Mouse (Mus musculus): Measurements from ENCODE around the gene P4ha2. TPM values are rescaled to one million over a fixed set of nuclear protein-coding genes. Genes with fewer than 3 reads are reported as not detected.
A peak's percentile ranks its signal among the peaks of the same experiment; 100 is the strongest.

P4ha2 gene
- polyA plus RNA-seq, 1 experiment from 2014 or later: 4.6 TPM

DNA sequence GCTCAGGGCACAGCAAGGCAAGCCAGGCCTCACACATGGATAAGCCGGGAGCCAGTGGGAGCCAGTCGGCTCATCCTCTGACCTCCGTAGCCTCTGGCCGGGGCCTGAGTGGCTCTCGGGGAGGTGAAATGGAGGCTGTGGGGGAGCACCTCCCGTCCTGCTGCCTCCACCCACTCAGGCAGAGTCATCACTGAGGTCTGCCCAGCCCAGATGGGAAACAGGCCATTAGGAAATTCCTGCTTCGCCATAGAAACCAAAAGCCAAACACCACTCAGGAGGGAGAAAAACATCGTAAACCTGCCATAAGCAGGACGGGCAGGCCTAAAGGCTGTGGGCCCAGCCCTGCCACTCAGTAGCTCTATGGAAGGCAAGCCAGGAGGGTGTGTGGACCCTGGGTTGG, 39.6 kb upstream of the P4ha2 start:
- H3K9me3 ChIP-seq (replicated peaks): no peaks in the 10 kb centered on the region
- no peak overlapping the region for H3K9ac ChIP-seq
- no peak overlapping the region for H3K4me2 ChIP-seq
- no peaks in the 10 kb centered on the region for H3K36me3 ChIP-seq (replicated peaks)
- H3K27ac ChIP-seq (replicated peaks): no peak overlapping the region
- no peak overlapping the region for H3K4me3 ChIP-seq (replicated peaks)
- H3K4me1 ChIP-seq (replicated peaks): 0 out of 2 replicates have a peak, but pooled peaks cover 7% of the 10 kb centered on the region
- peaks cover 10% of the 10 kb centered on the region for H3K27me3 ChIP-seq
- ATAC-seq (ENCODE audit: insufficient read depth): no peak
- 57% methylated on average over 9 of the region's 9 CpGs for WGBS (ENCODE audit: insufficient replicate concordance)

DNA sequence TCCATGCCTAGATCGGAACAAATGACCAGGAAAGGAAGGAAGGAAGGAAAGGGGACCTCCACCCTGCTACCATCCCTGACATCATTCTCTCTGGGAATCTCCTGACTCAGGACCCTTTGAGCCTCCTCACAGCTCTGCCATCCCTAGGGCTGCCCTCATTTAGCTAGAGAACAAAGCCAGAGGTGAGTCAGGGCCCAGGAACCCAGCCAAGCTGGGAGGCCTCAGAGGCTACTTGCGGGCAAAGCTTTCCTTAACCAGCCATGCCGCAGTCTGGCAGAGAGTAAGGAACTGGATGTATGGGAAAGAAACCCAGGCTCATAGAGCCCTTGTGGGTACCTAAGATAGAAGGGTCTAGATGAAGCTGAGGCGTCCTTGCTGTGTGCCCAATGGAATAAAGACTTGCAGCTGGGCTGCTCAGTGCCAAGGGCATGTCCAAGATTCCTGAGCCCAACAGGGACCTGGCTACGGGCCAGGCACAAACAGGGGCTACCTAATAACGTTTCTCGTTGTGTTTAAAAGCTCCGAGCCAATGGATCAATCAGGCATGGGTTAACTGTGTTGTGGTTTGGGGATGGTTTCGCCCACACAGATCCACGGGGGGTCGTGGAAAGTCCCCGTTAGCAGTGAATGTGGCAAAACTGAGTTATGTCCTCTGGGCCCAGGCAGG, 37.7 kb upstream of the P4ha2 start:
- ATAC-seq (ENCODE audit: insufficient read depth): no peak
- no peak overlapping the region for H3K4me3 ChIP-seq (replicated peaks)
- H3K4me2 ChIP-seq: no peak overlapping the region
- no peak overlapping the region for H3K9ac ChIP-seq
- no peaks in the 10 kb centered on the region for H3K9me3 ChIP-seq (replicated peaks)
- no peaks in the 10 kb centered on the region for H3K36me3 ChIP-seq (replicated peaks)
- peaks cover 29% of the 10 kb centered on the region for H3K27me3 ChIP-seq
- no peaks in the 10 kb centered on the region for H3K4me1 ChIP-seq (replicated peaks)
- WGBS (ENCODE audit: insufficient replicate concordance): 60% methylated on average over 12 of the region's 12 CpGs
- no peak overlapping the region for H3K27ac ChIP-seq (replicated peaks)

DNA sequence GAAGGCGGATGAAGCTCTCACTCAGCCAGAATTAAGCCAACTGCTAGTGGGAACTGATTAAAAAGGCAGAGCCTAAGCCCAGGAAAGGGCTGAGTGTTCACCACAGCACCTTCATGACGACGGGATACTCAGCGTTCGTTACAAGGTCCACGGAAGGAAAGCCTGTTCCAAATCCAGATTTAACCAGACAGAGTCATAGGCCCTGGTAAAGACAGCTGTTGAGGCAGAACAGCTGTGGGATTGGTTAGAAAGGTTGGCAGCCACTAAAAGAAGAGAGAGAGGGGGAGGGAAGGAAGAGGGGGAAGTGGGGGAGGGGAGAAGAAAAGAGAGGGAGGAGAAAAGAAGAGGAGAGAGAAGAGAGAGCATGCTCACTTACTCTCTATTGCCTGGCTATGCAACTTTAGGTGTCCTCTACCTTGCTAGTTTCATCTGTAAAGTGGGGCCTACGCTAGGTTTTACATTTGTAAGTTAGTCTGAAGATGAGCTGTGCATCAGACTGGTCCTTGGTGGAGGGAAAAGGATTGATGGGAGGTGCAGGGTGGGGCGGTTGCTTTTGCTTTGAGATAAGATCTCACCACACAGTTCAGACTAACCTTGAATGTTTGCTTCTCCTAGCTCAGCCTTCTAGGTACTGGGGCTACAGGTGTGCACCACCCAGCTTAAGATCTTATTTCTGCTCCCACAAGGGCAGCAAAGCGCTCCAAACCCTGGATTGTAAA, 37.0 kb upstream of the P4ha2 start:
- 67% methylated on average over 9 of the region's 9 CpGs for WGBS (ENCODE audit: insufficient replicate concordance)
- Histone ChIP-seq H3K27me3 (peaks cover 36% of the 10 kb centered on the region), H3K4me3 (replicated peaks) (no peak overlapping the region), H3K27ac (replicated peaks) (no peak overlapping the region), H3K9ac (no peak overlapping the region), H3K36me3 (replicated peaks) (no peaks in the 10 kb centered on the region), H3K4me2 (no peak overlapping the region), H3K4me1 (replicated peaks) (no peaks in the 10 kb centered on the region), H3K9me3 (replicated peaks) (no peaks in the 10 kb centered on the region)
- no peak for ATAC-seq (ENCODE audit: insufficient read depth)

DNA sequence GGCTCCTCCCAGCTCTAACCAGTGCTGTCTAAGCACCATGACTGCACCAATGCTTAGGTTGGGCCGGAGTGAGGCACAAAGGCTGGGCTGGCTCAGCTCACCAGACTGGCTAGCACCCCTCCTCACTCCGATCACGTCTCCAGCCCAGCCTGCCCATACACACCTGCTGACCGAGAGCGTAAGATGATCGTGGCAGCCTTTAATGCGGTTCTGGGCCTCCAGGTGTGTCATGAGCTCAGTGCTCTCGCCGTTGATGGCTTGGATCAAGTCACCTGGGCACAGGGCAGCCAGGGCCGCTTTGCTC, 36.5 kb upstream of the P4ha2 start:
- 82% methylated on average over 10 of the region's 10 CpGs for WGBS (ENCODE audit: insufficient replicate concordance)
- ATAC-seq (ENCODE audit: insufficient read depth): no peak
- Histone ChIP-seq H3K9ac (no peak overlapping the region), H3K4me1 (replicated peaks) (0 out of 2 replicates have a peak, but pooled peaks cover under 1% of the 10 kb centered on the region), H3K27ac (replicated peaks) (no peak overlapping the region), H3K9me3 (replicated peaks) (no peaks in the 10 kb centered on the region), H3K4me2 (no peak overlapping the region), H3K27me3 (peaks cover 41% of the 10 kb centered on the region), H3K4me3 (replicated peaks) (no peak overlapping the region), H3K36me3 (replicated peaks) (no peaks in the 10 kb centered on the region)

DNA sequence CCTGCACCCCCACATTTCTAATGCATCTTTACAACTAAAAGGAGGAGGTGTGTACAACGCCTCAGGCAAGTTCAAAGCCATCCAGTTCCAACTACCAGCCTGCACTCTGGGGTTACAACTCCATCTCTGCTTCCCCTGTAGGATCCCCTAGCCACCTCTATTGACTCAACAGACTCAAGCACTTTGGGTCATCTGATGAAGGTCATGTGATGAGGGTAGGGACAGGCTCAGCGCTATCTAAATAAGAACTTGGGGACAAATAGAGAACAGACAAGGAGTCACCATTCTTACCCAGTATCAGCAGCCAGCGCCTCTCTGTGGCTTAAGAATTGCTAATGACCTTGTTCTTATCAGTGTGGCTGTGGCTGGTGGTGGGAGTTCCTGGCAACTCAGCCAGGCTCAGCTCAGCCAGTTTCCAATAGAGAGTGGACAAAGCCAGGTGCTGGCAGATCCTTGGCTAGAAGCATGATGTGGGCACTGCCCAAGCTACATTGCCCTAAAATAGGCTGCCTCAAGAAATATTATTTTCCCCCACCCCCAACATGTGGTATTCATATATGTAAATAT, 35.4 kb upstream of the P4ha2 start:
- Histone ChIP-seq H3K4me3 (replicated peaks) (no peak overlapping the region), H3K27me3 (peaks cover 52% of the 10 kb centered on the region), H3K27ac (replicated peaks) (no peak overlapping the region), H3K9me3 (replicated peaks) (no peaks in the 10 kb centered on the region), H3K4me2 (no peak overlapping the region), H3K36me3 (replicated peaks) (no peaks in the 10 kb centered on the region), H3K9ac (no peak overlapping the region), H3K4me1 (replicated peaks) (peaks cover 9% of the 10 kb centered on the region; the same call in 1 of the 2 replicates)
- 26% methylated on average over 3 of the region's 3 CpGs for WGBS (ENCODE audit: insufficient replicate concordance)
- no peak for ATAC-seq (ENCODE audit: insufficient read depth)

DNA sequence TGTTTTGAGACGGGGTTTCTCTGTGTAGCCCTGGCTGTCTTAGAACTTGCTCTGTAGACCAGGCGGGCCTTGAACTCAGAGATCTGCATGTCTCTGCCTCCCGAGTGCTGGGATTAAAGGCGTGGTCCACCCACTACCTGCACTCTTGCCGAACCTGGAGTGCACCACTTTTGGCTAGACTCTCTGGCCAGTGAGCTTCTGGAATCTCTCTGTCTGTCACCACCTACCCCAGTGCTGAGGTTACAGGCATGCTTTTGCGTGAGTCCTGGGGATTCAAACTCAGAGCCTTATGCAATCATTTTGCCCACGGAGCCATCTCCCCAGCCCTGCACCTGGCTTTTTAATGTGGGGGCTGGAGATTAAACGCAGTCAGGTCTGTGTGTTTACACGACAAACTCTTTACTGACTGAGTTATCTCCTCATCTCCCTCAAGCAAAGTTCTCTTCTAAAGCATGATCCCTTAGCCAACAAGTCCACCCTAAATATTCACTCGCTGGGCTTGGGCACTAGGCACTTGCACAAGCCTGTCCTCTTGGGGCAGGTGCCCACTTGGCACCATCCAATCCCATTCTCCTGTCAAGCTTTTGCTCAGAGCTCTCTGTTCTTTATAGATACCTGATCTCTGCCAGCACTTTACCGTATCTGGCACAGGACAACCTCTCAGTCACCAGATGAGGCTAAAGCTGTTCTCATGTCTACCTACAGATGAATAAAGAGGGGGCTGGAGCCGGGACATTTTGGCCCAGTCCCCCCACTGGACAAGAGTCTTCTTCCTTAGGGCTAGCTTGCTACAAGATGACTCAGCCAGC, 34.6 kb upstream of the P4ha2 start:
- Histone ChIP-seq H3K27ac (replicated peaks) (no peak overlapping the region), H3K9me3 (replicated peaks) (no peaks in the 10 kb centered on the region), H3K4me1 (replicated peaks) (peaks cover 9% of the 10 kb centered on the region; the same call in 1 of the 2 replicates), H3K4me2 (no peak overlapping the region), H3K27me3 (peaks cover 60% of the 10 kb centered on the region), H3K9ac (no peak overlapping the region), H3K36me3 (replicated peaks) (no peaks in the 10 kb centered on the region), H3K4me3 (replicated peaks) (no peak overlapping the region)
- ATAC-seq (ENCODE audit: insufficient read depth): no peak
- WGBS (ENCODE audit: insufficient replicate concordance): 60% methylated on average over 12 of the region's 12 CpGs

DNA sequence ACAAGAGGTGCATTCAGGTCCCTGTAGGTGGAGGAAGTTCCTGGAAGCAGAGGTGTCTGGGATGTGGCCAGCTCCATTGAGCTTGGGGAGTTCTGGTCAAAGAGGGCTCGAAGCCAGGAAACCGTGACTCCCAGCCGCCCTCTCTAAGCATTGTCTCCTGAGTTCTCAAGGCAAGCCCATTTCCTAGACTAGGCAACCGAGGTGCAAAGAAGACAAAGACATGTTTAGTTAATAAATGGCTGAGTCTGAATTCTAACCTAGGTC, 34.0 kb upstream of the P4ha2 start:
- H3K36me3 ChIP-seq (replicated peaks): no peaks in the 10 kb centered on the region
- H3K9me3 ChIP-seq (replicated peaks): no peaks in the 10 kb centered on the region
- peaks cover 65% of the 10 kb centered on the region for H3K27me3 ChIP-seq
- no peak overlapping the region for H3K4me2 ChIP-seq
- peaks cover 9% of the 10 kb centered on the region; the same call in 1 of the 2 replicates for H3K4me1 ChIP-seq (replicated peaks)
- WGBS (ENCODE audit: insufficient replicate concordance): 61% methylated on average over 4 of the region's 4 CpGs
- ATAC-seq (ENCODE audit: insufficient read depth): no peak
- no peak overlapping the region for H3K27ac ChIP-seq (replicated peaks)
- no peak overlapping the region for H3K4me3 ChIP-seq (replicated peaks)
- H3K9ac ChIP-seq: no peak overlapping the region

DNA sequence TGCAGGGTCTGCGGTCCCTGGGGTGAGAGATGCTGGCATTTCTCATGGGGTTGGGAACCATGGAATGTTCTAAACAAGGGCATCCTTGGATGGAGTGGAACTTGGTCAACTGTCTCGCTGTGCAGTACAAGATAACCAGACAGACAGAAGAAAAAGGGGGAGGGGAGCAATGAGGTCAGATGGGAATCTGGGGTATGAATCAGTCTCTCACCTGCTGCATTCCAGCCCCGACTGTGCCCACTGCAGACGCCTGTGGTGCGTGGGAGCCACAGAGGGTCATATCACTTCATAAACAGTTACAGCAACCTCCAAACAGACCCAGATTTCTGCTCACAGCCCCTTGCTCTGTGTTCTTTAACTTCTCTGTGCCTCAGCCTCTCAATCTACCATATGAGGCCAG, 33.5 kb upstream of the P4ha2 start:
- no peaks in the 10 kb centered on the region for H3K36me3 ChIP-seq (replicated peaks)
- no peak overlapping the region for H3K27ac ChIP-seq (replicated peaks)
- 58% methylated on average over 5 of the region's 5 CpGs for WGBS (ENCODE audit: insufficient replicate concordance)
- H3K27me3 ChIP-seq: peaks cover 71% of the 10 kb centered on the region
- H3K9ac ChIP-seq: no peak overlapping the region
- no peaks in the 10 kb centered on the region for H3K9me3 ChIP-seq (replicated peaks)
- no peak overlapping the region for H3K4me3 ChIP-seq (replicated peaks)
- H3K4me2 ChIP-seq: no peak overlapping the region
- peaks cover 9% of the 10 kb centered on the region; the same call in 1 of the 2 replicates for H3K4me1 ChIP-seq (replicated peaks)
- no peak for ATAC-seq (ENCODE audit: insufficient read depth)

DNA sequence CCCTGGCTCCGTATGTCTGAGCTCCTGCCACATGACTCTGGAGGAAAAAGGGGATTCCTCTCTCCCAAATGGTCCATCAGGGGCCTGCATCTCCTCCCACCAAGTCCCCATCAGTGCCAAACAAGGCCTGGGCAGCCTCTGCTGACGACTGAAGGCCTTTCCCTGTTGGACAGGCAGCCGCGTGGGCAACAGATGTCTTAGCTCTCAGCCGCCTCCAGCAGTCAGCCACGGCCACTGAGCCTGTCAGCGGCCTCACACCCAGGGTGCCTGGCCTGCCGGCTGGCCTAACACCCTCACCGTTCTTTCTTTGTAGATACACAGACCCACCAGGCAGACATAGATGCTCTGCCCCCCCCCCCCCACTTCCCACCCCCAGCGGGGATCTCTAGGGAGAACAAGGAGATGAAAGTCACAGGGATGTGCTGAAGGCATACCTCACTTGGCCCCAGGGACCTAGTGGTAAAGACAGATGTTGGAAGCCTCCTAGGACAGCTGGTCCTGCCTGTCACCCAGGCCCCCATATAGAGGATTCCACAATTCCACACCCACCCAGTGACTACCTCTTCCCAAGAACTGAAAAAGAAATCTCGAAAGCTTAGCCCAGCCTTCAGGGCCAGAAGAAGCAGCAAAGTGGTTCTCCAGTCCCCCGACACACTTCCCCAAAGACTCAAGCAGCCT, 32.4 kb upstream of the P4ha2 start:
- no peak overlapping the region for H3K4me3 ChIP-seq (replicated peaks)
- no peaks in the 10 kb centered on the region for H3K36me3 ChIP-seq (replicated peaks)
- 46% methylated on average over 12 of the region's 12 CpGs for WGBS (ENCODE audit: insufficient replicate concordance)
- H3K4me2 ChIP-seq: no peak overlapping the region
- H3K9ac ChIP-seq: no peak overlapping the region
- ATAC-seq (ENCODE audit: insufficient read depth): no peak
- peaks cover 81% of the 10 kb centered on the region for H3K27me3 ChIP-seq
- H3K4me1 ChIP-seq (replicated peaks): peaks cover 9% of the 10 kb centered on the region; the same call in 1 of the 2 replicates
- no peaks in the 10 kb centered on the region for H3K9me3 ChIP-seq (replicated peaks)
- H3K27ac ChIP-seq (replicated peaks): no peak overlapping the region

DNA sequence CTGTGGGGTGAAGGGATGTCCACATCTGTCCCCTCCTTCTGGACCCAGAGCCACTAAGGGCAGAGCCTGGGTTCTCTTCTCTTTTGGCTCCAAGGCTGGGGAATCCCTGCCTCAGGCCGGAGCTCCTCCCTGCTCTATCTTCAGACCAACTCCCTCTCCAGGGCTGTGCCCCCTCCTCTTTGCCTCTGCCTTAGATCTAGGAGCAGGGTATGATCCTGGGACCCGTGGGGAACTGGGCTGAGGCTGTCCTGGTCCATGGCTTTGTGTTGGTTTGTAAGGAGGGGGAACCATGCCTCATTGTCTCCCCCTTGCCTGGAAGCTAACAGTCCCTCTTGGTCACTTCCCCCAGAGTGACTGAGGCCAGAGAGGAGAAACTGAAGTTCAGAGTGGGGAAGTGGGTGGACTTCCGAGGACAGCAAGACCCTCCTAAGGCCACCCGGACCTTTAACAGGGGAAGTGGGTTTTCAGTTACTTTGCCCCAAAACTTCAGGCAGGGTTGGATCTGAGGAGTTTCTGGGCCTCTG, 31.8 kb upstream of the P4ha2 start:
- 26% methylated on average over 4 of the region's 4 CpGs for WGBS (ENCODE audit: insufficient replicate concordance)
- Histone ChIP-seq H3K9ac (no peak overlapping the region), H3K4me1 (replicated peaks) (peaks cover 9% of the 10 kb centered on the region; the same call in 1 of the 2 replicates), H3K9me3 (replicated peaks) (no peaks in the 10 kb centered on the region), H3K27ac (replicated peaks) (no peak overlapping the region), H3K4me2 (peak overlapping the region; percentile 66), H3K36me3 (replicated peaks) (no peaks in the 10 kb centered on the region), H3K4me3 (replicated peaks) (no peak overlapping the region; the same call in 1 of the 2 replicates), H3K27me3 (peaks cover 87% of the 10 kb centered on the region)
- ATAC-seq (ENCODE audit: insufficient read depth): no peak

Data from liver, embryonic 15.5 days (tissue).